Mouse (Mus musculus) liver, adult 2 months (tissue): ENCODE results near the gene Hs3st2.

Experiments
- CTCF ChIP-seq: fragments of 200-500 bp; IDR thresholded peaks from 2 replicates; pipeline ENCODE4 v1.5.1; 2011; ENCODE audit warnings: low read depth, low read length, control low read depth
- POLR2A ChIP-seq: fragments of 200-500 bp; IDR thresholded peaks from 2 replicates; pipeline ENCODE4 v1.6.1; 2011; ENCODE audit warnings: low read length, control low read depth; ENCODE audit not compliant: insufficient read depth; ENCODE audit errors: extremely low read depth

- no peak for TF ChIP-seq CTCF
- no peak for TF ChIP-seq POLR2A
Measured at GRCm38 (mm10) chr7:121391984-121392739, 503 bp downstream of the Hs3st2 start.
